Mouse (Mus musculus): ENCODE measurements at regions not wholly inside any gene's neighbourhood (a gene's known extent, or its start where the extent isn't known, plus 50 kb on each side); places are given as distances from the start of the nearest gene placed in this dataset.
A peak's percentile ranks its signal among the peaks of the same experiment; 100 is the strongest.

DNA sequence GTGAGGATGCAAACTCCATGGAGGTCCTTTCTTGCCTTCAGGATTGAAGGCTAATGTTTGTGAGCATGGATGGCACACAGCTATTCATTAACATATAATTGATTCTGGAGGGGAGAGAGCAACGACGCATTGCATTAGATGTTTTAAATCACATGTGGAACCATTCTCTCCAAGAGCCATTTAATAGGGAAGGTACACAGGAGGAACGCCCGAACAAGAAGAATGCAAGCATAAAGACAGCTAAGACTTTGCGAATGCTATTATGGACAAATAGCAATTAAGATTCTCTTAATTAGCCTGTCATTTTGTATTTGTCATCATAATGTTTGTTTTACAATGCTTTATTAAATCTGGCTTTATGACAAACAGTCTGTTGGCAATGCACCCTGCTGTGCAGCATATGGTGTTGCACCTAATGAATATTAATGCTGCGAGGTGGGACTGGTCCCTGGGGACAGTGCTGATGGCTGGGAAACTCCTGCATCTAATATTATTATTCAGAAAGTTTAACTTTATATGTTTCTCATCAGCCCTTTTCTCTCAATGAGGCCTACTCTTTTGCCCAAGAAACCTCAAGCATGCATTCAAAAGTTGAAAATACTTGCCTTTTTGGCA is 497.5 kb downstream of the Pros1 start:
- DNase-seq: no peak

DNA sequence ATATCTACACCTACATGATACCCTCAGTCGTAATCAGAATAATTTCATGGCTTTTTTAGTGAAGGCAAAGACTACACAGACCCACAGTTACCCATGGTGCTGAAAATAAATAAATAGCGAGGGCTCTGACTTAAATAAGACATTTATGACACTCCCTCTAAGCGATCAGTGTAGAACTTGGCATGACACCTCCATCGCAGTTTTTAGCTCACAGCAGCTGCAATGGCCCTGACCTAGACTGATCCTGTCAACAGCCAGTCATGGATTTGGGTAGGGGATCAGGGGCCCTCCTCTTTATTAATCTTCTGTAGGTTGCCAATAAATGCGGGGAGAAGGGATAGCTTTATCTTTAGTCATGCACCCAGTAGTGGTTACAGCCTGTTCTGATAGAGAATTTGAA is 494.1 kb downstream of the Epha3 start:
- no peak for DNase-seq

DNA sequence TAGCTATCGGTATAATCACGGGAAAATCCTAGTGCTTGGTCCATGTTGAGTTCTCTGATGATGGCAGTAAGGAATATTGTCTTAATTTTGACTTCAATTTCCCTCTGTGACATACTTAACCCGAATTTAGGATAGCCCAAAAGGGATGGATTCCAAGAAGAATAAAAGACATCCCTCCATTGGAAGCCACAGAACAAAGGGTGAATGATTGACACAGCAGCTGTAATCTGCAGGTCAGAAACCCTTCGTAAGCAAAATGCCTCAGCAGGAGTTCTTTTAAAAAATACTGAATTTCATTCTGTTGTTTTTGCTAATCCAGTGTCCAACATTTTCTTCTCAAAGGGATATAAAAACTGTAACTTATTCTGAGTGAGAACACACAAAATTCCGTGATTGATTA is 492.7 kb downstream of the Epha3 start:
- DNase-seq: no peak

DNA sequence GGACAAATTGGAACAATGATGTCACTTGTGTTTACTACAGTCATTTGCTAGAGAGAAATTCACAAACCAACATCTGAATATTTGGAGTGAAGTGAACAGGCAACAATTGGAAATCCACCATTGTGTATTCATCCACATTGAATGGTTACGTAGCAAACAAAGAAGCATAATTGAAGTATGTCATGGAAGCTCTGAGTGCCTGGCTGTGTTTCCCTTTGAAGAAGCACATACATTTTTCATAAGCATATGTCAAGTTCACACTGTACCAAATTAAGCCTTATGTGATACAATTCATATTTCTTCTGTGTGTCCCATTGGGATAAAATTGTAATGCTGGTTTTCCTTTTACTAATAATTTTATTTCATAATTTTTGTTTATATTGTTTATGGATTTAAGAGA is 459.0 kb downstream of the Epha3 start:
- no peak for DNase-seq

GRCm38 (mm10) chr16:63412656-63413055 is 451.3 kb downstream of the Epha3 start:
- no peak for DNase-seq

GRCm38 (mm10) chr16:63452301-63452700 is 411.7 kb downstream of the Epha3 start:
- no peak for DNase-seq

GRCm38 (mm10) chr16:63466615-63467014 is 397.4 kb downstream of the Epha3 start:
- peak; percentile 2 for DNase-seq

DNA sequence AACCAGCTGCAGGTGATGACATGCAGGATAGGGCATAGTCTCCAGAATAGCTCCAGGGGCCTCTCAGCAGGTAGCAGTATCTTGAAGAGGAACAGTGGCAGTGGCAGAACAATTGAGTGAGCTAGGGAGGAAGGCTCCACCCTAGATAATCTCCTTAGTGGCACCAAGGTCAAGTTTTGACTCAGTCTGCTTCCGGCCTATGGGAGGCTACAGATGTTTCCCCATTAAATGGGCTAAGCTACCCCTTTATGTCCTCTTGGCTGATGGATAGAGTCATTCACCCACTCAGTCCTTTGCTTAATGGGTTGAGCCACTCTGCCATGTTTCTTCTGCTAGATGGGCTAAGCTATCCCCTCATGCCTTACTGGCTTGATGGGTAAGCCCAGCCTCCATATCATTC is 395.1 kb downstream of the Epha3 start:
- DNase-seq: no peak
